Mouse (Mus musculus) frontal cortex, postnatal 10 days (tissue): ENCODE data around the gene 2200002J24Rik.
A peak's percentile ranks its signal among the peaks of the same experiment; 100 is the strongest.
"Not testable (repeated sequence)": the region's sequence is repeated elsewhere in the genome, so short reads cannot be mapped to it uniquely, and the experiment has no call there.

Source experiments
- DNase-seq, 2 experiments: peaks; one replicate each; pipeline ENCODE4 v3.0.0; 2022; ENCODE audit warnings: low spot score in 2 of 2, mixed read lengths in 1 of 2

Gene 2200002J24Rik

GRCm38 (mm10) chr7:30728739-30729395 is 30.1 kb downstream of the 2200002J24Rik start:
- no peak for DNase-seq

GRCm38 (mm10) chr7:30729396-30730063 is 30.8 kb downstream of the 2200002J24Rik start, which contains the start of gene Tmem147:
Gene Tmem147, minus strand, starts transcription at chr7:30729540.
- DNase-seq = peak; percentile 92 to 95

- not testable (repeated sequence) for DNase-seq
Observed at GRCm38 (mm10) chr7:30730064-30730722, 31.5 kb downstream of the 2200002J24Rik start.

GRCm38 (mm10) chr7:30736211-30736610 is 37.5 kb downstream of the 2200002J24Rik start:
- DNase-seq = no peak

GRCm38 (mm10) chr7:30742570-30742969 is 43.8 kb downstream of the 2200002J24Rik start:
- not testable (repeated sequence) for DNase-seq

GRCm38 (mm10) chr7:30743617-30744016 is 44.9 kb downstream of the 2200002J24Rik start, which contains the start of gene Gapdhs:
Gene Gapdhs, minus strand, starts transcription at chr7:30743681.
- DNase-seq = not testable (repeated sequence)

- DNase-seq = no peak
Observed at GRCm38 (mm10) chr7:30744022-30744598, 45.4 kb downstream of the 2200002J24Rik start.

GRCm38 (mm10) chr7:30747525-30748204 is 48.9 kb downstream of the 2200002J24Rik start:
- no peak for DNase-seq
